Mouse (Mus musculus): ENCODE data around the gene Gm21974. TPM values are rescaled to one million over a fixed set of nuclear protein-coding genes. Genes with fewer than 3 reads are reported as not detected.

The Gm21974 gene
- total and polyA plus RNA-seq, 3 experiments, result not detected

- TF ChIP-seq POLR2A (IDR thresholded peaks at IDR 0.05; ENCODE audit: low read depth, low read length) (peak; percentile 44), PAX5 (IDR thresholded peaks at IDR 0.05; ENCODE audit: low read length) (no peak), MEF2A (IDR thresholded peaks at IDR 0.05; ENCODE audit: borderline replicate concordance, low read depth, low read length) (no peak; the same call in 1 of the 2 replicates), USF1 (IDR thresholded peaks at IDR 0.05; ENCODE audit: low read depth, low read length) (no peak), BHLHE40 (IDR thresholded peaks at IDR 0.05; ENCODE audit: low read depth, low read length) (no peak), TCF12 (IDR thresholded peaks at IDR 0.05; ENCODE audit: low read depth, low read length) (no peak; the same call in 1 of the 2 replicates), NRF1 (IDR thresholded peaks at IDR 0.05; ENCODE audit: low read depth, low read length) (no peak), ELF1 (IDR thresholded peaks at IDR 0.05; ENCODE audit: low read depth, low read length) (peak; percentile 86), E2F4 (IDR thresholded peaks at IDR 0.05; ENCODE audit: insufficient replicate concordance, low read depth, low read length) (0 out of 2 replicates have a peak, but pooled peaks have one; percentile 21), SIN3A (IDR thresholded peaks at IDR 0.05; ENCODE audit: low read length) (peak; percentile 32; the same call in 1 of the 2 replicates), HCFC1 (IDR thresholded peaks at IDR 0.05; ENCODE audit: low read depth, low read length) (peak; percentile 72), MXI1 (IDR thresholded peaks at IDR 0.05; ENCODE audit: low read depth, low read length) (0 out of 2 replicates have a peak, but pooled peaks have one; percentile 41), ETS1 (conservative IDR thresholded peaks at IDR 0.05; ENCODE audit: low read depth, low read length) (no peak), NELFE (IDR thresholded peaks at IDR 0.05; ENCODE audit: low read depth, low read length) (peak; percentile 51; the same call in 1 of the 2 replicates), ZMIZ1 (IDR thresholded peaks at IDR 0.05; ENCODE audit: low read depth, low read length) (peak; percentile 62), SMC3 (IDR thresholded peaks at IDR 0.05; ENCODE audit: low read depth, low read length) (no peak), IRF4 (IDR thresholded peaks at IDR 0.05; ENCODE audit: low read depth, low read length) (no peak), KAT2A (IDR thresholded peaks at IDR 0.05; ENCODE audit: insufficient replicate concordance, low read length) (no peak), MAX (IDR thresholded peaks at IDR 0.05; ENCODE audit: low read length) (0 out of 2 replicates have a peak, but pooled peaks have one; percentile 10), JUN (IDR thresholded peaks at IDR 0.05; ENCODE audit: insufficient read depth, low read depth, low read length) (no peak), MAFK (IDR thresholded peaks at IDR 0.05; ENCODE audit: insufficient replicate concordance, low read length) (no peak), CTCF (conservative IDR thresholded peaks at IDR 0.05 in 1 of 2, IDR thresholded peaks at IDR 0.05 in 1 of 2; ENCODE audit: low read depth in 2 of 2, low read length in 2 of 2) (no peak), TBP (conservative IDR thresholded peaks at IDR 0.05; ENCODE audit: low read depth, low read length) (0 out of 2 replicates have a peak, but pooled peaks have one; percentile 9), MAZ (IDR thresholded peaks at IDR 0.05; ENCODE audit: low read depth, low read length) (no peak)
- peak; percentile 79 for DNase-seq (ENCODE audit: extremely low read depth)
- dilution Hi-C loops (cut with MboI; ENCODE audit: extremely low pct_ligation_motif_present, extremely low pct_unique_long_range_greater_than_20kb, low sequenced_read_pairs), result no loop called here
Measured at GRCm38 (mm10) chr7:127876041-127876466, 19.2 kb downstream of the Gm21974 start, which contains the start of gene Zfp646. TSS of gene Zfp646 (plus strand) at chr7:127876221.

More at GRCm38 (mm10) chr7:127876041-127876466, 19.2 kb downstream of the Gm21974 start, which contains the start of gene Zfp646:
- Histone ChIP-seq H3K9me3 (replicated peaks; ENCODE audit: low read length) (peaks cover 28% of the 10 kb centered on the region), H3K4me3 (replicated peaks in 1 of 3; ENCODE audit: low read depth in 2 of 3, low read length in 2 of 3, poor library complexity in 1 of 3) (peak within 1 kb of the TSS; percentile 66 to 99 (median 98)), H3K4me1 (ENCODE audit: control insufficient read depth in 1 of 2, insufficient read depth in 2 of 2) (peaks cover 6 to 33% of the 10 kb centered on the region in 2 experiments), H3K27me3 (replicated peaks) (no peaks in the 10 kb centered on the region), H3K36me3 (replicated peaks in 1 of 2; ENCODE audit: control insufficient read depth in 1 of 2, insufficient read depth in 1 of 2, low read length in 1 of 2) (peaks cover 28 to 50% of the 10 kb centered on the region in 2 experiments), H3K27ac (ENCODE audit: insufficient read depth, low read depth) (peak within 1 kb of the TSS; percentile 78), H3K79me2 (replicated peaks; ENCODE audit: control insufficient read depth, extremely low read depth, insufficient read depth, poor library complexity, severe bottlenecking) (peaks cover 27% of the 10 kb centered on the region), H3K9ac (ENCODE audit: insufficient read depth, low read depth) (peak within 1 kb of the TSS; percentile 87), H3K4me2 (ENCODE audit: insufficient read depth, low read depth, poor library complexity, severe bottlenecking) (peak within 1 kb of the TSS; percentile 95)
- in situ Hi-C loops (cut with MboI; ENCODE audit: low pct_ligation_motif_present, low pct_unique_long_range_greater_than_20kb, low sequenced_read_pairs), result no loop called here
